Mouse (Mus musculus): ENCODE data around the gene I0C0044D17Rik. TPM values are rescaled to one million over a fixed set of nuclear protein-coding genes. Genes with fewer than 3 reads are reported as not detected.
"Not testable (repeated sequence)": the region's sequence is repeated elsewhere in the genome, so short reads cannot be mapped to it uniquely, and the experiment has no call there.

Gene I0C0044D17Rik
- not detected in 2 replicates for polyA plus RNA-seq (2015; fragmentation: Nextera tagmentation; extraction: Ambion mirVana)

DNA sequence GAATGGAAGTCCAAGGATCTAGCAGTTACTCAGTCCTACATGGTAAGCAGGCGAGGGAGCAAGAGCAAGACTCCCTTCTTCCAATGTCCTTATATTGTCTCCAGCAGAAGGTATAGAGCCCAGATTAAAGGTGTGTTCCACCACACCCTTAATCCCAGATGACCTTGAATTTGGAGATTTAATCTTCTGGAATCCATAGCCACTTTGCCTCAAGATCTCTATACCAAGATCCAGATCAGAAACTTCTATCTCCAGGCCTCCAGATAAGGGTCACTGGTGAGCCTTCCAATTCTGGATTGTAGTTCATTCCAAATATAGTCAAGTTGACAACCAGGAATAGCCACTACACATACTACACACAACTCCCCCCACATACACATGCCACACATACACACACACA lies at the start of gene I0C0044D17Rik:
Gene I0C0044D17Rik, minus strand, starts transcription at position 101 of the 400 bp plus-strand sequence.
- not testable (repeated sequence) for H3K4me2 ChIP-seq; H3K4me1 ChIP-seq; ATAC-seq (ENCODE audit: low FRiP score); H3K4me3 ChIP-seq (replicated peaks); H3K27me3 ChIP-seq (replicated peaks); H3K36me3 ChIP-seq; H3K9ac ChIP-seq (replicated peaks); H3K9me3 ChIP-seq (replicated peaks); H3K27ac ChIP-seq (replicated peaks)
- WGBS = 95% methylated on average over 1 of the region's 1 CpGs

DNA sequence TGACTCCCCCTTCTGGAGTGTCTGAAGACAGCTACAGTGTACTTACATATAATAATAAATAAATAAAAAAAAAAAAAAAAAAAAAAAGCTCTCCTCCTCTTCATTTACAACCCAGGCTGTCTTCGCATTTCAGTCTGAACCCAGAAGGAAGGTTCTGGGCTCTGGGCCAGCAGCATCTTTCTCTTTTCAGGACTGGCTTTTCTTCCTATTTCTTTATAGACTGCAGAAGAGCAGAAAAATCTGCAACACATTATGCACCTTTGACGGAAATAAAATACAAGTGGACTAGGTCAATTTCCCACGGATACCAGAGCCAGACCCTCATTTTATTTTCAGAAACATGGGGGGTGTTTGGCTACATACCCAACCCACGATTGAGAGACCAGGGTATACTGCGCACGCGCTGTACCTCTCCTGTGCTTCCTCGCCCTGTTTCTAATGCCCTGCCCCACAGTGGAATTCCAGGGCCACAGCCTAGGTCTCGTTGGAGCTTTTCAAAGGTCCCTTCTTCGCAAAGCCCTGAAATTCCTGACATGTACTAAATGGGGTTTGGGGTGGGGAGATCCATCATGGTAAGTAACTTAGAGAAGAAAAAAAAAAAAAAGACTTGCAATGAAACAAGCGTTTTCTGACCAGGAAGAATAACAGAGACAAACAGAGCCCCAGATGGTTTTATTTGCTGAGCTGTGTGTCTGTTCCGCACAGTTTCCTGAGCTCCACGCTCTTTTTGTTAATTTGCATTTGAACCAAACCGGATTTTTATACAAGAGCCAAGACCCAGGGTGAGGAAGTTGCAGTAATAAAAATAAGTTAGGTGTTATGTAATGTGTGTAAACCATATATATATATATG lies 42.0 kb upstream of the I0C0044D17Rik start:
- no peak for ATAC-seq (ENCODE audit: low FRiP score)
- Histone ChIP-seq H3K4me2 (no peak overlapping the region), H3K9me3 (replicated peaks) (no peaks in the 10 kb centered on the region), H3K27me3 (replicated peaks) (no peaks in the 10 kb centered on the region), H3K4me1 (no peaks in the 10 kb centered on the region), H3K4me3 (replicated peaks) (no peak overlapping the region), H3K9ac (replicated peaks) (no peak overlapping the region), H3K36me3 (no peaks in the 10 kb centered on the region), H3K27ac (replicated peaks) (no peak overlapping the region)
- WGBS = 71% methylated on average over 14 of the region's 14 CpGs

DNA sequence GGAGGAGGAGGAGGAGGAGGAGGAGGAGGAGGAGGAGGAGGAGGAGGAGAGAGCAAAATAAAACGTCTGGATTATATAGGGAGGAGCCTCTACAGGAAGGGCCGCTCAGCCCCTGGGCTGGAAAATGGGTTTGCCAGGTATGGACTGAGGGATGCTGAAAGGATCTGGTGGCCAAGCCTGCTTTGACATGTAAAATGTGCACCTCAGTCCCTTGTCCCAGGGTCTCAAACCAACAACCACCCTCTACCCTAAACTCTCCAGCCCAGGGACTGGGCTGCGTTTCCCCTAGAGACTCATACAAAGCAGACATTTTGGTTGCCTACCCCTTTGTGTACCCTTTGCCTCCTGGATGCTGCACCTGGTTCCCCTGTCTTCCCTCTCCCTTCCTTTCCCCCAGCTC lies 40.9 kb upstream of the I0C0044D17Rik start:
- Histone ChIP-seq H3K27ac (replicated peaks) (no peak overlapping the region), H3K4me1 (no peaks in the 10 kb centered on the region), H3K4me2 (no peak overlapping the region), H3K9me3 (replicated peaks) (peaks cover 3% of the 10 kb centered on the region; the same call in 1 of the 2 replicates), H3K4me3 (replicated peaks) (no peak overlapping the region), H3K27me3 (replicated peaks) (no peaks in the 10 kb centered on the region), H3K9ac (replicated peaks) (no peak overlapping the region), H3K36me3 (no peaks in the 10 kb centered on the region)
- WGBS = 94% methylated on average over 3 of the region's 3 CpGs
- ATAC-seq (ENCODE audit: low FRiP score) = no peak

- WGBS = 78% methylated on average over 1 of the region's 2 CpGs
- no peaks in the 10 kb centered on the region for H3K36me3 ChIP-seq
- no peak for ATAC-seq (ENCODE audit: low FRiP score)
- H3K27ac ChIP-seq (replicated peaks) = no peak overlapping the region
- peaks cover 3% of the 10 kb centered on the region; the same call in 1 of the 2 replicates for H3K9me3 ChIP-seq (replicated peaks)
- H3K27me3 ChIP-seq (replicated peaks) = no peaks in the 10 kb centered on the region
- H3K9ac ChIP-seq (replicated peaks) = no peak overlapping the region
- H3K4me1 ChIP-seq = no peaks in the 10 kb centered on the region
- no peak overlapping the region for H3K4me3 ChIP-seq (replicated peaks)
- H3K4me2 ChIP-seq = no peak overlapping the region
Observed at GRCm38 (mm10) chr4:98864094-98864493, 40.5 kb upstream of the I0C0044D17Rik start.

- H3K9ac ChIP-seq (replicated peaks) = no peak overlapping the region
- WGBS = 89% methylated on average over 2 of the region's 2 CpGs
- no peak for ATAC-seq (ENCODE audit: low FRiP score)
Observed at GRCm38 (mm10) chr4:98863451-98863850, 39.8 kb upstream of the I0C0044D17Rik start.

GRCm38 (mm10) chr4:98858151-98858855 lies 34.7 kb upstream of the I0C0044D17Rik start:
- Histone ChIP-seq H3K9ac (replicated peaks) (no peak overlapping the region), H3K4me3 (replicated peaks) (no peak overlapping the region), H3K27me3 (replicated peaks) (no peaks in the 10 kb centered on the region), H3K4me2 (no peak overlapping the region), H3K36me3 (no peaks in the 10 kb centered on the region), H3K4me1 (no peaks in the 10 kb centered on the region), H3K27ac (replicated peaks) (no peak overlapping the region), H3K9me3 (replicated peaks) (peaks cover 3% of the 10 kb centered on the region; the same call in 1 of the 2 replicates)
- ATAC-seq (ENCODE audit: low FRiP score) = no peak
- WGBS = 75% methylated on average over 4 of the region's 4 CpGs

More at GRCm38 (mm10) chr4:98863451-98863850, 39.8 kb upstream of the I0C0044D17Rik start:
- Histone ChIP-seq H3K27ac (replicated peaks) (no peak overlapping the region), H3K4me1 (no peaks in the 10 kb centered on the region), H3K4me3 (replicated peaks) (no peak overlapping the region), H3K36me3 (no peaks in the 10 kb centered on the region), H3K4me2 (no peak overlapping the region), H3K27me3 (replicated peaks) (no peaks in the 10 kb centered on the region), H3K9me3 (replicated peaks) (peaks cover 3% of the 10 kb centered on the region; the same call in 1 of the 2 replicates)

DNA sequence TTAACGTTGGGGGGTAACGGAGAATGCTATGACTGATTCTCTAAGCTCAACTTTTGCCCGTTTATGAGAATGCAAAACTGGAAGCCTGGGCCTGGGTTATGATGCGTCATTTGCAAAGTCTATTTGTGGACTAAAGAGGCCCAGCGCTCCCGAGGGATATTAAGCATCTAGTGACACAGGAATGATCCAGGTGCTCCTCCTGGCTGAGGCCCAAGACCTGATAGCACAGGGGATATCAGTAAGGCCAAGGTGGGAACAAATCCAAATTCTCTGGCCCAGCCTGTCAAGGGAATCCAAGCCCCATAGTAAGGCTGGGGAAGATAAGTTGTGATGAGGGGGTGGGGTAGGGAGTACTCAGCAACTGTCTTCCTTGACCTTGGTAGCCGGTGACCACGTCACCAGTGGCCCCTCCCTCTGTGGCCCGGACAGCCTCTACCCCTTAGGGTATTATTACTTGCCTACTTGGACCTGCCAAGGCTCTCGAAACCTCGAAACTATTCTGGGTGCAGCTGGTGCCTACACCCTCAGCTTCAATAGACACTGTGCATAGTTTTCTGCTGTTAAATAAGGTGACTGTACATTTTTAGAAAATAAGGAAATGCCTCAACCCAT lies 33.5 kb upstream of the I0C0044D17Rik start:
- Histone ChIP-seq H3K4me2 (no peak overlapping the region), H3K36me3 (no peaks in the 10 kb centered on the region), H3K9ac (replicated peaks) (no peak overlapping the region), H3K27me3 (replicated peaks) (no peaks in the 10 kb centered on the region), H3K4me3 (replicated peaks) (no peak overlapping the region), H3K9me3 (replicated peaks) (peaks cover 3% of the 10 kb centered on the region; the same call in 1 of the 2 replicates), H3K27ac (replicated peaks) (no peak overlapping the region), H3K4me1 (no peaks in the 10 kb centered on the region)
- no peak for ATAC-seq (ENCODE audit: low FRiP score)
- WGBS = 83% methylated on average over 11 of the region's 11 CpGs

- Histone ChIP-seq H3K36me3 (no peaks in the 10 kb centered on the region), H3K4me2 (no peak overlapping the region), H3K4me1 (no peaks in the 10 kb centered on the region), H3K27me3 (replicated peaks) (no peaks in the 10 kb centered on the region), H3K4me3 (replicated peaks) (no peak overlapping the region), H3K27ac (replicated peaks) (no peak overlapping the region), H3K9me3 (replicated peaks) (no peaks in the 10 kb centered on the region), H3K9ac (replicated peaks) (no peak overlapping the region)
- ATAC-seq (ENCODE audit: low FRiP score) = no peak
- 85% methylated on average over 4 of the region's 4 CpGs for WGBS
Observed at GRCm38 (mm10) chr4:98853926-98854325, 30.3 kb upstream of the I0C0044D17Rik start.

DNA sequence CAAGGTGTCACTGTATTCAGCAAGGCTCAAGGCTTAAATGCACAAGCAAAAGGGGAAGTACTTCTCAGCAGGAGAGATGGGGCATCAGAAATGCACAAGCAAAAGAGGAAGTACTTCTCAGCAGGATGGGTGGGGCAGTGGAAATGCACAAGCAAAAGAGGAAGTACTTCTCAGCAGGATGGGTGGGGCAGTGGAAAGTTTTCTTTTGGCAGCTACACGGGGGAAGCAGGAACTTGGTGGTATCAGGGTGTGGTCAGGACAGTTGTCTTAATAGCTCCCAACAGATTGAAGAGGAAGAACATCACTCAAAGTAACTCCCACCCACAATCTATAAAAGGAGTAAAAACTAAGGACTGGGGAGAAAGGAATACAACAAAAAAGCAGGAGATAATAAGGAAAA lies 26.8 kb upstream of the I0C0044D17Rik start:
- H3K27ac ChIP-seq (replicated peaks); H3K27me3 ChIP-seq (replicated peaks); H3K9me3 ChIP-seq (replicated peaks); H3K4me2 ChIP-seq; H3K4me1 ChIP-seq; H3K36me3 ChIP-seq; H3K9ac ChIP-seq (replicated peaks); H3K4me3 ChIP-seq (replicated peaks); ATAC-seq (ENCODE audit: low FRiP score): not testable (repeated sequence)
- 88% methylated on average over 1 of the region's 1 CpGs for WGBS

- no peaks in the 10 kb centered on the region for H3K36me3 ChIP-seq
- H3K9me3 ChIP-seq (replicated peaks) = no peaks in the 10 kb centered on the region
- WGBS = 80% methylated on average over 6 of the region's 6 CpGs
- H3K27ac ChIP-seq (replicated peaks) = no peak overlapping the region
- H3K9ac ChIP-seq (replicated peaks) = no peak overlapping the region
- no peaks in the 10 kb centered on the region for H3K4me1 ChIP-seq
- no peak overlapping the region for H3K4me3 ChIP-seq (replicated peaks)
- H3K27me3 ChIP-seq (replicated peaks) = no peaks in the 10 kb centered on the region
- ATAC-seq (ENCODE audit: low FRiP score) = no peak
- no peak overlapping the region for H3K4me2 ChIP-seq
Observed at GRCm38 (mm10) chr4:98847120-98847885, 23.7 kb upstream of the I0C0044D17Rik start.

GRCm38 (mm10) chr4:98846396-98846795 lies 22.8 kb upstream of the I0C0044D17Rik start:
- 36% methylated on average over 3 of the region's 3 CpGs for WGBS
- ATAC-seq (ENCODE audit: low FRiP score) = no peak

More at GRCm38 (mm10) chr4:98846396-98846795, 22.8 kb upstream of the I0C0044D17Rik start:
- Histone ChIP-seq H3K4me3 (replicated peaks) (no peak overlapping the region), H3K27me3 (replicated peaks) (no peaks in the 10 kb centered on the region), H3K9me3 (replicated peaks) (no peaks in the 10 kb centered on the region), H3K36me3 (no peaks in the 10 kb centered on the region), H3K4me1 (no peaks in the 10 kb centered on the region), H3K9ac (replicated peaks) (no peak overlapping the region), H3K27ac (replicated peaks) (no peak overlapping the region), H3K4me2 (no peak overlapping the region)
